Mouse (Mus musculus): ENCODE measurements around the gene Itga2b. TPM values are rescaled to one million over a fixed set of nuclear protein-coding genes. Genes with fewer than 3 reads are reported as not detected.

Gene Itga2b
- total RNA-seq, 2 experiments from 2014 or later, result 6.1 to 8.4 TPM

Small RNA genes lying within 50 kb of the gene (microRNA-seq; reads per million reads assigned to microRNA genes)
- gene Mir6930, result not detected

Other genes with a start within 250 kb of the Itga2b start
- gene Hdac5, start 240.0 kb downstream of the Itga2b start, total RNA-seq (2021), result 100 to 1,000 TPM; 123 to 125 TPM
- gene BC030867, start 221.2 kb downstream of the Itga2b start, total RNA-seq (2021), result 1 to 10 TPM; 4.8 to 6.0 TPM
- under 1 TPM; 0.53 to 0.79 TPM for gene Asb16, start 201.4 kb downstream of the Itga2b start, total RNA-seq (2021)
- 10 to 100 TPM; 56.5 to 58.3 TPM for gene Tmub2, start 185.2 kb downstream of the Itga2b start, total RNA-seq (2021)
- 10 to 100 TPM; 58.3 to 58.7 TPM for gene Atxn7l3, start 173.5 kb downstream of the Itga2b start, total RNA-seq (2021)
- 100 to 1,000 TPM; 136 to 152 TPM for gene Ubtf, start 150.4 kb downstream of the Itga2b start, total RNA-seq (2021)
- gene Slc4a1, start 103.9 kb downstream of the Itga2b start, total RNA-seq (2021), result 100 to 1,000 TPM in 1 of 2 experiments, 10 to 100 TPM in 1; 75.5 to 140 TPM
- gene Rundc3a, start 76.7 kb downstream of the Itga2b start, total RNA-seq (2021), result 10 to 100 TPM; 59.3 to 61.2 TPM
- 100 to 1,000 TPM; 254 to 261 TPM for gene Slc25a39, start 62.2 kb downstream of the Itga2b start, total RNA-seq (2021)
- 100 to 1,000 TPM; 170 to 175 TPM for gene Grn, start 39.8 kb downstream of the Itga2b start, total RNA-seq (2021)
- gene Fam171a2, start 22.4 kb downstream of the Itga2b start, total RNA-seq (2021), result 10 to 100 TPM; 22.5 to 22.9 TPM
- 10 to 100 TPM; 41.5 to 45.8 TPM for gene Gpatch8, start 86.3 kb upstream of the Itga2b start, total RNA-seq (2021)
- 1 to 10 TPM; 1.4 to 1.9 TPM for gene Gm11627, start 109.3 kb upstream of the Itga2b start, total RNA-seq (2021)
- gene Fzd2, start 134.3 kb upstream of the Itga2b start, total RNA-seq (2021), result 10 to 100 TPM; 11.9 to 16.3 TPM
- under 1 TPM in 1 of 2 experiments, not detected in 1; 0.11 TPM for gene Meioc, start 193.6 kb upstream of the Itga2b start, total RNA-seq (2021)
- gene Ccdc43, start 227.7 kb upstream of the Itga2b start, total RNA-seq (2021), result 10 to 100 TPM; 24.2 to 31.2 TPM

Data from adrenal gland, postnatal 4 days (tissue).